Mouse (Mus musculus): Measurements from ENCODE around the gene Tmem100. TPM values are rescaled to one million over a fixed set of nuclear protein-coding genes. Genes with fewer than 3 reads are reported as not detected.
A peak's percentile ranks its signal among the peaks of the same experiment; 100 is the strongest.

Gene Tmem100
- not detected in 2 replicates for total RNA-seq (2015; ENCODE audit: low replicate concordance)
- total RNA-seq (2017; ENCODE audit: low replicate concordance): not detected in 2 replicates

DNA sequence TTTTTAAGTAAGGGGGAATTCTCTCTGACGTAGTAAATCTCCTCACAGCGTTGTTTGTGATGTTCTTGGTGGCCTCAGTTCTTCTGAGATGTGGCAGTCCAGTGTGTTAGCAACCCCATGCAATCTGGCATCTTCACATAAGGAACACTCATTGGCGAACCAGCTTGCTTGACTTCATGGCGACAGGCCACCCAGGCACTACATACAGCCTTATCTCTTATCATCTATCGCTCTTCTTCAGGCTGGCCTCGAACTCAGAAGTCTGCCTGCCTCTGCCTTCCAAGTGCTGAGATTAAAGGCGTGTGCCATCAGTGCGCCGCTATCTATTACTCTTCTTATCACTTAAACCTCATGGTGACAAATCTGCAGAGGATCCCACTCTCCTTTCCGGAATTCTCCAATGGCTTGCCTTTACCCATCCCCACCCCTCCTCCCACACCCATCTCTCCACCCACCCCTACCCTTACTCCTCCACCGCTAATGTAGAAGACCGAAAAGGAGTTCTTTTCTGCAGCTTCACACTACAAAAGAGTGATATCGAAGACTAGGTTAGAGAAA is at the start of gene Tmem100:
Gene Tmem100, plus strand, starts transcription at position 508 of the 558 bp plus-strand sequence.
- no peak for ATAC-seq (replicated peaks; ENCODE audit: low FRiP score, poor library complexity, severe bottlenecking)

DNA sequence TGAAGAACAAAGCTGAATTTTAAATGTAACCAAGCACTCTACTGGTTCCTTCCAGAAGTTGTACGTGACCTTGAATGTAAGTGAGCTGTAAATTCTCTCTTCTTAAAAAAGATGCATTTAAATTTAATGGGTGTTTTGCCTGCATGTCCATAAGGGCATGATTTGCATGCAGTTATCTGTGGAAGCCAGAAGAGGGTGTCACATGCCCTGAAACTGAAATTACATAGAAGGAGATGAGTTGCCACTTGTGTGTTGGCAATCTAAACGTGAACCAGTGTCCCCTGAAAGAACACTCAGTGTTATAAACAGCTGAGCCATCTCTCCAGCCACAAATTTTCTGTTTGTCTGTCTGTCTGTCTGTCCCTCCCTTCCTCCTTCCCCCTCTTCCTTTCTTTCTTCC is 47.2 kb upstream of the Tmem100 start:
- ATAC-seq (replicated peaks; ENCODE audit: low FRiP score, poor library complexity, severe bottlenecking): no peak

DNA sequence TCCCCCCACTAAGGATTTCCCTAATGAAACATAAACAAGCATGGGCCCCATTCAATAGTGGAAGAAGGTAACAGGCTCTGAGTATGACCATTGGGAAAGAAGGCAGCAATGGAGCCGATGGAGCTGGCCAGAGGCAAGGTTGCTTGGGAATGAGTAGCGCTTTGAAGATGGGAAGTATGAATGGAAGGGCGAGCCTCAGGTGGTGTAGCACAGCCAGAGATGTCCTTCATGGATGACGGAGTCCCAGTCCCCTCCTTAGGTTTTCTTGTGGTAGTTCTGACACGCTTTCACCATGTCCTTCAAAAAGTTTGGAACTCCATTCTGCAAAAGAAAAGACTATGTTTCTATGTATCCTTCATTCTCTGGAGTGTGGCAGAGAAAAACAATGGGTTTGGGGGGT is 45.7 kb upstream of the Tmem100 start:
- no peak for ATAC-seq (replicated peaks; ENCODE audit: low FRiP score, poor library complexity, severe bottlenecking)

DNA sequence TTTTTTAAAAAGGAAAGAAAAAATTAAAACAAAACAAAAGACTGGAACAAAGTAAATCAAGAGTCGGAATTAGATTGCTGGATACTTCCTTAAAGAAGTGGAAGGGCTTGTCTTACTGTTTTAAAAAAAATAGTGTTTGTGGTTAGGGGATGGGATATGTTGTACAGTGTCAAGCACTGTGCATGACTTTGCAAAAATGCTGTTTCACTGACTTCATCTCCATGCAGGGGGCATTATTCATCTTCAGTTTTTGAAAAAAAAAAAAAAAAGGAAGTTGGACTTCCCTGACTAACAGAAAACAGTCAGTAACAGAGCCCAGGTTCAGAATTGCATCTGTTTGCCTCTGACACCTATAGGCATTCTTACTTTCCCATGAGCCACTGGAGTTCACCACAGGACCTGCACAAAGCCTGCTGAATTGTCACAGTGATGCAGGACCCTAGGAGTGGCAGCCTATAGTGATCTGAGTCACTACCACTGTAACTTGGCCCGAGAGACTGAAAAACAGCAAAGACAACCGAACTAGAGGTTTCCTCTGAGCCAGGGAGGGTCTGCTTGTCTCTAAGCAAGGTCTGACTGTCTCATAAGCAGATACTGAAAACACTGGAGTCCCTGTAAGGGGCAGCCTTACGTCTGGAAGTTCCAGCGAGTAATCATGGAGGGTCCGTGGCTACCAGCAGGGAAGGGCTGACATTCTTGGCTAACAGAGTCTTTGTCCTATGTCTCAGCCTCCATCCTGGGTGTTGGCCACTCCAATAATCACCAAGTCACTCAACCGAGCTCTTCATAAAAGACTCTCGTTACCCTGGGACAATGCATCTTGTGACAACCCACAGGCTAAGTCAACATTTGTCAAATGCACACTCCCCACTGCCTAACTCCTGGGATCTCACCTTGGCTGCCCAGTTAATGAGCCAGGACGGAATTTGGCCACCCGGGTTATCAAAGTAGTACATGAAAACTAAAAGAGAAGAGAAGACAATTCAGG is 44.7 kb upstream of the Tmem100 start:
- ATAC-seq (replicated peaks; ENCODE audit: low FRiP score, poor library complexity, severe bottlenecking): no peak

DNA sequence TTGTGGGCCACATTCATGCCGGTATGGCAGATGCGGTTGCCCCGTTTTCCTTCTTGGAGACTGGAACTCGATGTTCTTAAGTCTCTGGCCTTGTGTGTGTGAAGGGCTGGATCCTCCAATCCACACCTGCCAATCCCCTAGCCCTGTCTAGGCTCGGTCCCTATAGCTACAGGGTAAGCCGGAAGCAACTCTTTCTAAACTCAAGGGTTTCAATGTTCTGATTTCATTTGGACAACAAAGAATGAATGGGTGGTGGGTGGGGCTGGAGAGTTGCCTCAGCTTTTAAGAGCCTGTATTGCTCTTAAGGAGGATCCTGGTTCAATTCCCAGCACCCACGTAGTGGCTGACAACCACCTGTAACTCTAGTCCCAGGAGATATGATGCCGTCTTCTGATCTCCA is 43.6 kb upstream of the Tmem100 start:
- ATAC-seq (replicated peaks; ENCODE audit: low FRiP score, poor library complexity, severe bottlenecking): no peak

DNA sequence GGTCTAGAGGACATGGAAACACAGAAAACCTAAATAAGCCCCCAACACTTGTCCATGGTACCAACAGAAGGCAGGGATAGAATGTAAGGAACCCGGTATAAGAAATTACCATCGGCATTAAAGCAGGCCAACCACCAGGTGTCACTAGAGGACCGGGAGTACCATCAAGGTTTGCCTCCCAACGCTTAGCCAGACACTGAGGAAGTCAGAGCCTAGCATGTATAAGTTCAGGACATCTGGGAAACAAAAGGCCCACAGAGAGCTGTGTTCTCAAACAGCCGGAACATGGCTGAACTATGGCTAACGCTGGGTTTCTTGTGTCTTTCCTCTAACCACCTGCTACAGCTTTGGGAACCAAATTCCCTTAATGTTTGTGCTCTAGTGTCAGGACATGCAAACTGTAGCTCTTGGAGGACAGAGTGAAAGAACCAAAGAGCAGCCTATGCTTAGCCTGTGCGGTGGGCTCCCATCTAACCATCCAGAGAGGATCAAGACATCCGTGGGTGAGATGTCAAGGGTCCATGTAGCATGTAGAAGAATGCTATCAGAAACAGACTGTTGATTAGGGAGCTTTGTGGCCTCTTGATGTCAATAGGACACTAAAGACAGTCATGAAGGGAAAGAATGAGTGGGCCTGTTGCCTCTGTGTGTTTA is 41.1 kb upstream of the Tmem100 start:
- ATAC-seq (replicated peaks; ENCODE audit: low FRiP score, poor library complexity, severe bottlenecking): peak; percentile 59; the same call in 1 of the 2 replicates

DNA sequence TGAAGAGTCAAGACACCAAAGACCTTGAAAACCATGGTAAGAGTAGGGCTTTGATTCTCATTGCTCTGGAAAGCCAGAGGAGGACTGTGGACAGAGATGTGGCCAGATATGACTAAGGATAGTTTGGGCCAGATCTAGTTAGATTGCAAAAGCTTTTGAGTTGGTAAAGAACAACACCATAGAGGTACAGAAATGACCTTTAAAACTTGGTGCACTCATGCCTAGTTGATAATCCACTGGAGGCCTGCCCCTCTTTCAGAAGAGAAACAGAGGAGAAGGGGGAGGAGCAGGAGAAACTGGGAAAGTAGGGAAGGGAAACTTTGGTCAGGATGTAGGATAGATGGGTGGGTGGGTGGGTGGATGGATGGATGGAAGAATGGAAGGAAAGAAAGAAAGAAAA is 38.5 kb upstream of the Tmem100 start:
- no peak for ATAC-seq (replicated peaks; ENCODE audit: low FRiP score, poor library complexity, severe bottlenecking)

DNA sequence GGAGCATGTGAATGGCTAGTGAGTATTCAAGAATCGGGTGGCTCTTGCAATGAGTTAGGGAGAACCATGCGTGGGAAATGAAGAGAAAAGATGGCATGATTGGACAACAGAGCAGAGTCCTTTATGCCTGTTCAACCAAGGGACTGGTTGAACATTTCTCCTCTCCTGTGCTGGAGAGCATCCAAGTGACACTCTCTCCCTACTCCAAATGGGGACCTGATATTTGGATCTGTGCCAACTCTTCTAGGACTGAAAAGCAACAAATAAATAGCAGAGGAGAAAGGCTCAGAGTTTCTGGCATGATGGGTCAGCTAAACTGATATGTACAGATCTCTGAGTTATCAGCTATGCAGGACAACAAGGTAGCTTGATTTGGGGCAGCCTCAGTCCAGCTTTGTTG is 35.4 kb upstream of the Tmem100 start:
- no peak for ATAC-seq (replicated peaks; ENCODE audit: low FRiP score, poor library complexity, severe bottlenecking)

DNA sequence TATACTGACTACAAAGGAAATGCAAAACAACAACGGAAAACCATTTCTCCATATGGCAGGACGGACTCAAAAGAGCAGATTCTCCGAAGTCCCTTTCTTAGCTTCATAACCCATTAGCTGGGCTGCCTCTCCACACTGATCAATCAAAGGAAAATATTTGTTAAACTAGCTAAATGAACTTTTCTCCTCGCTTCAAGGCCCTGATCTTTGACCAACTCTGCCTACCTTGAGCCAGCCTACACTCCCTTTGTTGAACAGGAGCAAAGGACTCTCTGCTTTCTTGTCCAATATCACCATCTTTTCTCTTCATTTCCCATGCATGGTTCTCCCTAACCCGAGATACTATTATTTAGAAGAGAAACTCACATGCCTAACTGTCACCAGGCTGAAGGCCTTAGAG is 34.6 kb upstream of the Tmem100 start:
- no peak for ATAC-seq (replicated peaks; ENCODE audit: low FRiP score, poor library complexity, severe bottlenecking)

DNA sequence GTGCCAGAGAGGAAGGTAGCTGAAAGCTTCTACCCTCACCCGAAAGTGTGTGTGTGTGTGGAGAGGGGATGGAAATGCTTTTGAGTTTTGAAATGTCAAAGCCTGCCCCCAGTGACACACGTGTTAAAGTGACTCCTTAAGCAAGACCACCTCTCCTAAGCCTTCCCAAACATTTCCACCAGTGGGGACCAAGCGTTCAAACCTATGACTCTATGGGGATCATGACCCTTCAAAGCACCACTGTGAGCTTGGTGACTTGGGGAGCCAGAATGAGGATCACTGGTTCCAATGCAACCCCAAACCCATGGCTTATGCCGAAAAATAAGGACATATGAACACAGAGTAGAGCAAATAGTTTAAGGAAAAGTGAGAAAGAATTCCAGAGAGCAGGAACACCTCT is 33.7 kb upstream of the Tmem100 start:
- ATAC-seq (replicated peaks; ENCODE audit: low FRiP score, poor library complexity, severe bottlenecking): no peak

DNA sequence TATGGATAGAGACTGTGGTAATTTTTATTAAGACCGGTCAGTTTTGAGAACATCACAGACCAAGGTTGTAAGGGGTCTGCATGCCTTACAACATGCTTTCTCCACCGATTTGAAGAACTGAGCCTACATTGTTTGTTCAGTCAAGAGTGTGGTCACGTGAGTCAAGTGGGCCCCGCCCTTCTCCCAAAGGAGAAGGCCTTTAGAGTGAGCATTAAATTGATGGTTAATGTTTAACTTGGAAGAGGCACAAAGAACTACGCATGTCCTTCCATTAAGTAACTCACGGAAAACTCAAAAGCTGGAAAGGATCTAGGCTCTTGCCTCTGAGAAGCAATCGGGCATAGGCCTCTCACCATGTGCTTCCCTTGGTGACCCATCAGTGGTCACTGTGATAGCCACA is 33.3 kb upstream of the Tmem100 start:
- no peak for ATAC-seq (replicated peaks; ENCODE audit: low FRiP score, poor library complexity, severe bottlenecking)

DNA sequence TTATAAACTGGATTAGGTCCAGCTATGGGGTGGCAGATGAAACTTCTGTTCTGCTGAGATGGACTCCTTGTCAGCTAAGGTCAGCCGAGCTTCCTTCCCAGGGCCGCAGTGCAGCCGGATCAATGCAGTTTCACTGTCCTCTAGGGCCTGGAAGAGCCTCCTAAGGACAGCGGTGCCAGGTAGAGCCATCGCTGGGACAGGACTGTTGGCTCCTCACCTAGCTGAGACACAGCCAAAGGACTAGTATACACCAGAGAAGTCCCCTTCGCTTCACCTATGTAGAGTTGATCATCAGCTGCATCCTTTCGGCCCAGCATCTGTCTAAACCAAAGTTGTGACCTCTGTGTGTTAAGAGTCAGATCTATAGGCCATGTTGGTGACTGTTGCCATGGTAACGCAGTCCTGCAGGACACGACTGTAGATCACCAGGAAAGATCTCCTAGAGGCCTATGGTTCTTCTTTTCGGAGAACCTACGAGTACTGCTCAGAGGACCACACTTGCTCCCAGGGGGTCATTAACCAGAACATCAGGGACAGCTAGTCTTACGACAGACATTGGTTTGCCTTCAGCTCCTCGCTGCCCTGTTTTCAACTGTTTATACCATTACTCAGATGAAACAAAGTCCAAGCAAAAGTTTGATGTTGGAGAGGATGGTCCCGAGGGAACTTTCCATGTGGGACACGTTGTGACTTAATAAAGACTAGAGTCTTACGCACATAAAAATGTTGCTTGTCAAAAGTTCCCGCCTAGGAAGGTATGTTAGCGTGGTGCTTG is 31.0 kb upstream of the Tmem100 start:
- ATAC-seq (replicated peaks; ENCODE audit: low FRiP score, poor library complexity, severe bottlenecking): no peak

DNA sequence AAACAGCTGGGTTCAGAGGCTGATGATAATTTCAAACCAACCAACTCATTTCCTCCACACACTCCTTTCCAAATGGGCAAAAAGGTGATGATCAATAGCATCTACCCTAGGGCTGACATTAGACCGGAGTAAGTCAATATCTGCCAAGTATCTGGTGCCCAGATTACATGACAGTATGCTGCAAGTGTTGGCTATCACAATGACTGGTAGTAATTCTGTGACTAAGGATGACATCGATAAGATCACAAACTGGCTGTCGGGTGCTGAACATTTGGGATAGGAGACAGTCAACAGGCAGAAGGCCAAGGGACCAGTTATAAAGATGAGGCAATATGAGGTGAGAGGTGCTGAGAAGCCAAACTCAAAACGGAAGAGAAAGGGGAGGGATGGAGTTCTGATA is 29.5 kb upstream of the Tmem100 start:
- ATAC-seq (replicated peaks; ENCODE audit: low FRiP score, poor library complexity, severe bottlenecking): no peak

DNA sequence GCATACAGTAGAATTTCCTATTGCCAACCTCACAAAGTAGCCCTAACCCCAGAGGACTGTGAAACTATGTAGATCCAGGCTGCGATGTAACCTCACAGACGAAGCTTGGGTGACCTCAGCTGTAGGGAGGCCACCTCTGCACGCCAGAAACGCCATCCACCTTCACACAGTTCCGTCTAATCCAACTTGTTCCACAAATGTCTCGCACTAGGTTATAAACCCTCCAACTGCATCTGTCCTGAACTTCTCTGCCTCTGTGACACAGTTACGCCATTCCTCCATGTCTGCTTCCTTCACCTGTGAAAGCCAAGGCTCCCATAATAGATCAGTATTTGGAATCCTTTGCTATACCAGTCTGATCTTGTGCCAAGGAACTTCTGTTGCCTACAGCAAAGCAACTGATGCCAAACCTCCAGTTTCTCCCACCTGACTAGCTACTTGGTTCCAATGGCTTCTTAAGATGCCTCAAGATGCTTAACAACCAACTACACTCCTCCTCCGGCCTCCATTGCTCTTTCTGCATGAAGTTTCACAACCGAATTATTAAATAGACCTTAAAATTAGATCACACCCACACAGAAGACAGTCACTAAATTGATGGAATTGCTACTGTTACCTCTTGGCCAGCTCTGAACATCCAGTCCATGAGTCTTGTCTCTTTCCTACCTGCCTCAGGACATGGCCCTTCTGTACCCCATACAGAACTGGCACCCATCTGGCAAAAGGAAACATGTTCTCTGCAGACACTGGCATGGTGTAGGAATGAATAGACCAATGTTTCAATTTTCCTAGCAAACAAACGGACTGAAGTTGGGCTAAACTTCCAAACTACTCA is 28.5 kb upstream of the Tmem100 start:
- no peak for ATAC-seq (replicated peaks; ENCODE audit: low FRiP score, poor library complexity, severe bottlenecking)

DNA sequence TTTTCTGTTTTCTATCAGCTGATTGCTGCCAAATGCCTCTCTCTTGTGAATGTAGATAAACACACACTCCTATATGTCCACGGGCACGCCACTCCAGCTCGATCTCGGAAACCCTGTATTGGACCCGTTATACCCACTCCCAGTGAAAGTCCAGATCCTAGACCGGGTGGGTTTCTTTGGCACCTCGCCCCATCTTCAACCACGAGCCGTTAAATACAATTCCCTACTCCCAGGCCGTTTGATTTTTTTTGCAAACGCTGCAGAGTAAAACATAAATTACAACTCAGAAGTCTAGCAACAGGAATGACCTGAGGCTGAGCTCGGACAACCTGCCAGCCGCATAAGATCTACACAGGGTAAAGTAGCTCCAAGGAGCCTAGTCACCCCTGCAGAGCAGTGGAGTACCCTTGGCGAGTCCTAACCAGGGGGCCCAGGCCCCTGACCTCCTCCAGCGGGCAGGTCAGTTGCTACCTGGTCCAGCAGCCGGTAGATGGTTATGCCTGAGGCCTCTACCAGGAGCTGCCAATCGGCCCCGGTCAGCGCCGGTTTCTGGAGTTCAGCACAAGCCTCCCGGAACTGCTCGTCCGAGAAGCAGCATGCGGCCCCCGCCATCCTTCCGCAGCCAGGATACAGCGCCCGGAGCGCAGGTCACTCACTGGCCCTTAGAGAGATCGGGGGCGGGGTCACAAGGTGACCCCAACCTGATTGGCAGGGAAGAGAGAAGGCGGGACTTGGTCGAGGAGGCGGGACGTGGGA is 27.7 kb upstream of the Tmem100 start, which contains the start of gene Pctp:
Gene Pctp, minus strand, starts transcription at position 664 of the 756 bp plus-strand sequence.
- peak; percentile 98 for ATAC-seq (replicated peaks; ENCODE audit: low FRiP score, poor library complexity, severe bottlenecking)

DNA sequence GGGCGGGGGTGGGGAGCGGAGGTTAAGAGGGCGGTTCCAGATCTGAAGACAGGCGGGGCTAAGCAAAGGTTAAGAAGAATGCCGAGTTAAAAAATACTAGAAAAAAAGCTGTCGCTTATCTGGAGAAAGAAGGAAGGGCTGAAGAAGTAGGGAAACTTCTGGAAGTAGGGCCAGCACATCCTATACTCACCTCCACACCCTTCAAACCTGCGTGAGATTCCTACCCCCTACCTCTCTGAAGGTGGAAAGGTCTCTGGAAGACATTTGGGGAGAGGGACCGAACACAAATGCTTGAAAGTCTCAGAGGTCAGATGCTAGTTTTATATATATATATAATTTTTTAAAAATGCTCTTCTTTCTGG is 27.2 kb upstream of the Tmem100 start:
- ATAC-seq (replicated peaks; ENCODE audit: low FRiP score, poor library complexity, severe bottlenecking): no peak

DNA sequence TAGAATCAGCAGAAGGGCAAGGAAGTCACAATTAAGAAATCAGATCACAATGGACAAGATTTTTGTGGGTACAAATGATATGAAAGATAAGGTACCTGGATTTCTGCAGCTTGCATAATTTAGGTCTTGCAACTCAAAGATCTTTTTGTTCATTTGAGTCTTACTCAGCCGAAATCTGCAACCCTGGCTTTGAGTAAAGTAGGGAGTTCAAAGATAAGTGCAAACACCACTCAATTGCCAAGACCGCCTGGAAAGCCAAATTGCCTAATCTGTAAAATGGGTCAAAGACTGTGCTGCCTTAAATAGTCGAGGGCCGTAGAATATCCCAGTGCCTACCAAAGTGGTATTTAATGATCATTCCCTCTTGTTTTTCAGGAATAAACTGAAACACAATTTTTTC is 26.8 kb upstream of the Tmem100 start:
- ATAC-seq (replicated peaks; ENCODE audit: low FRiP score, poor library complexity, severe bottlenecking): no peak

DNA sequence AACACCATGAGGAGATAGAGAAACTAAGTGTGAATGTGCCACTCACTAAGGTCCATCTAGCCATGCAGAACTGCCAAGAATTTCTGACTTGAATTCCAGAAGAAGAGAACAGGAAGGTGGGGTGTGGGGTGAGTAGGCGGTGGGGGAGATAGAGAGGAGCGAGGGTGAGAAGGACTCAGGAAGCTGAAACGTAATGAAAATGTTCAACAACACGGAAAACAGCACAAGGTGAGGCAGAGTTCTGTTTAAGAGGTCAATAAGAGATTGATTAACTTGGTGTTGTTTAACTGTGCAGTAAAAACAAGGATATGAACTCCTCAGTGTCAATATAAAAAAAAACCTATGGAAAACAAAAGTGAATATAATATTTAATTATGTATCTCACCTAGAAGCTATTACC is 24.0 kb upstream of the Tmem100 start:
- no peak for ATAC-seq (replicated peaks; ENCODE audit: low FRiP score, poor library complexity, severe bottlenecking)
